Mouse (Mus musculus): ENCODE measurements around the gene Mcidas. TPM values are rescaled to one million over a fixed set of nuclear protein-coding genes. Genes with fewer than 3 reads are reported as not detected.

Mcidas gene
- polyA plus RNA-seq (2015; fragmentation: Illumina TruSeq; extraction: RNeasy Lipid Tissue Mini Kit (QIAGEN cat#74804); ENCODE audit: low read depth, low replicate concordance): 0.24 TPM

DNA sequence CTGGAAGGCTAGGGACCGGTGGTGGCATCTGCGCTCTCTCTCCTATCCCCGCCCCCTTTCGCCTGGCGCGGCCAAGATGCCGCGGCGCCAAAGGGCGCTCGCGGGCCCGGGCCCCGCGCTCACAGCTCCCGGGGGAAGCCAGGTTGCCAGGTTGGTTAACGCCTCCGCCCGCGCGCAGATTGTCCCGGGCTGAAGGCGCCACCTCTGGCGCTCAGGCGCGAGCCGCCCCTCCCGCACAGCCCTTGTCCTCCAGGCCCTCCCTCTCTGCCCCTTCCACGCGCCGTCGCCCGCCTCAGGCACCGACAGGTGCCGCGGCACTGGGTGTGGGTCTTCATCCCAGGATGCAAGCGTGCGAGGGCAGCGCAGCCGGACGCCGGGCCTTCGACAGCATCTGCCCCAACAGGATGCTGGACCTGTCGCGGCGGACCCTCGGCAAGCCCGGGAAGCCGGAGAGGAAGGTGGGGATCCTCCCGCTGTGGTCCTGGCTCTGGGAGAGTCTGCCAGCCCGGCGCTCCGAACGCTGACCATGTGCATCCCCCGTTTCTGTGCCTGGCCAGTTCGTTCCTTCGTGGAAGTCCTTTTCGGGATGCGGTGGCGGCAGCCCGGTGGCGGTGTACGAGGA lies at the start of gene Mcidas:
Mcidas (plus strand) TSS at position 315 of the 622 bp plus-strand sequence.

DNA sequence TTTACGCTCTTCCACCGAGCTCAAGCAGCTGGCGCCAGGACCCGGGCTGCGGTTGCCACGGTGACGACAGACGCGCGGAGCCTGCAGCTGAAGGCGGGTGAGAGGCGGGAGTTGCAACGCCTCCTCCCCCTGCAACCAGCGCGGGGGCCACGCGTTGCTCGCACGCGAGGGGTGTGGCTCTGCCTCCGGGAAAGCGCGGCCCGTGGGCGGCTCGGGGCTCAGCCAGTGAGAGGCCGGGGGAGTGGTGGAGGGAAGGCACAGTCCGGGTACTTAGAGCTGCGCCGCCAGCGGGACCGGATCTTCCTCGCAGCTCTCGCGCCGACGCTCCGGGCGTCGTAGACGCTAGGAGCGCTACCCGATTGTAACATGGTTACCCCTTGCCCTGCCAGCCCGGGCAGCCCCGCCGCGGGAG lies 6.1 kb upstream of the Mcidas start, which contains the start of gene Ccno:
Ccno (plus strand) TSS at position 271 of the 412 bp plus-strand sequence.

DNA sequence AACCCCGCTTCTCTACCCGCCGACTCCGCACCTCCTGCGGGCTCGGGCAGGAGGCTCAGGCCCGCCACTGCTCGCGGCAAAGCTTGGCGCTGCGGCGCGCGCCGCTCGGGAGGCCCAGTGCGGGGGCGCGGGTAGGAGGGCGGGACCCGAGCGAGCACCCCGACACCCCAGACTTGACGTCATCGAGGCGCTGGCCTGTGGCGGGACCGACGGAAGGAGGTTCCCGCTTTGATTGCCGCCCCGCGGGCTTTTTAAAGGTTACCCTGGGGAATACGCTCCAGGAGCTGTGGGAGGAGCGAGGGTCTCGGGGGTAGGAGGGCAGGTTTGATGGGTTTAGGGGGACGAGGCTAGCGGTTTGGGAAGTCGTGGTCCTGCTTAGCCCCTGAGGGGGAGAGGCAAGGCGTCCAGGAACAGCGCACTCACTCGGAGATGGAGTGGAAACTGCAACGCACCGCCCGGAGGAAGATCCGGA lies 41.3 kb downstream of the Mcidas start, which contains the start of gene Cdc20b:
Cdc20b (plus strand) TSS at position 162 of the 472 bp plus-strand sequence.

DNA sequence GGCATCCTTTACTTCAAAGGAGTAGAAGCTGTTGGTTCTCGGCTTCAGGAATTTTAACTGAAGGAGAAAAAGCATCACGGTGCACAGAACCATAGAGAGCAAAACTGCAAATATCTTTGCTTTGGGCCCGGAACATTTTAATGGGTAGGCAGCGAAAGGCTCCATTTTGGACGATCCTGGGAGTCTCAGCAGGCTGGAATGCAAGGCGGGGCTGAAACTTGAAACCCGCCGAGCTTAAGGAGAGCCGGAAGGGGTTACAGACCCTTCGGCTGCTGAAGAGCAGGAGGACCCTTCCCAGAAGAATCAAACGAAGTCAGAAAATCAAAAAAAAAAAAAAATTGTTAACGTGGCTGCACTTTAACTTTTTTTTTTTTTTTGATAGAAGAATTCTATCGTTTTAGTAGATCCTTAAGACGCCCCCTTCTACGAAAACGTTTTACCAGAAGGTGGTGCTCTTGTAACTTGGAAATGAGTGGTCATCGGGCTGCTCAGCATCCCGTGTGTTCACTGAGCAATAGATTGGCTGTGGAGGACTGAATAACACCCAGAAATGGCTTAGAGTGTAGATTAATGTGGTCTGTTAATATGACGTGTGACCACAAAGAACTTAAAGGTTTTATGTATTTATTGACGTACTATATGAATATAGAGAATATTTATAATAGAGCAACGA lies 52.7 kb downstream of the Mcidas start, which contains the start of gene Gpx8:
Gpx8 (minus strand) TSS at position 200 of the 673 bp plus-strand sequence.

Other genes starting within 250 kb of the Mcidas start
- gene Plpp1, start 193.1 kb upstream of the Mcidas start, polyA plus RNA-seq (2015; fragmentation: Illumina TruSeq; extraction: RNeasy Lipid Tissue Mini Kit (QIAGEN cat#74804); ENCODE audit: low read depth, low replicate concordance): 39.2 TPM
- 46.8 TPM for gene Mtrex, start 66.4 kb upstream of the Mcidas start, polyA plus RNA-seq (2015; fragmentation: Illumina TruSeq; extraction: RNeasy Lipid Tissue Mini Kit (QIAGEN cat#74804); ENCODE audit: low read depth, low replicate concordance)
- 13.3 TPM for gene Dhx29, start 66.4 kb upstream of the Mcidas start, polyA plus RNA-seq (2015; fragmentation: Illumina TruSeq; extraction: RNeasy Lipid Tissue Mini Kit (QIAGEN cat#74804); ENCODE audit: low read depth, low replicate concordance)
- gene Ccno, start 6.0 kb upstream of the Mcidas start, polyA plus RNA-seq (2015; fragmentation: Illumina TruSeq; extraction: RNeasy Lipid Tissue Mini Kit (QIAGEN cat#74804); ENCODE audit: low read depth, low replicate concordance): 1.7 TPM
- gene Cdc20b, start 41.3 kb downstream of the Mcidas start, polyA plus RNA-seq (2015; fragmentation: Illumina TruSeq; extraction: RNeasy Lipid Tissue Mini Kit (QIAGEN cat#74804); ENCODE audit: low read depth, low replicate concordance): not detected
- 12.7 TPM for gene Gpx8, start 52.6 kb downstream of the Mcidas start, polyA plus RNA-seq (2015; fragmentation: Illumina TruSeq; extraction: RNeasy Lipid Tissue Mini Kit (QIAGEN cat#74804); ENCODE audit: low read depth, low replicate concordance)
- not detected for gene Gzma, start 107.1 kb downstream of the Mcidas start, polyA plus RNA-seq (2015; fragmentation: Illumina TruSeq; extraction: RNeasy Lipid Tissue Mini Kit (QIAGEN cat#74804); ENCODE audit: low read depth, low replicate concordance)
- 0.42 TPM for gene Esm1, start 215.8 kb downstream of the Mcidas start, polyA plus RNA-seq (2015; fragmentation: Illumina TruSeq; extraction: RNeasy Lipid Tissue Mini Kit (QIAGEN cat#74804); ENCODE audit: low read depth, low replicate concordance)
- 0.57 TPM for gene Gzmk, start 232.1 kb downstream of the Mcidas start, polyA plus RNA-seq (2015; fragmentation: Illumina TruSeq; extraction: RNeasy Lipid Tissue Mini Kit (QIAGEN cat#74804); ENCODE audit: low read depth, low replicate concordance)